Mouse (Mus musculus) cerebellum, adult 11 months (tissue): ENCODE data around the gene Creb1.
"Not testable (repeated sequence)": the region's sequence is repeated elsewhere in the genome, so short reads cannot be mapped to it uniquely, and the experiment has no call there.

Experiments used
- DNase-seq: peaks from one replicate; pipeline ENCODE4 v3.0.0; 2022

The Creb1 gene

GRCm38 (mm10) chr1:64546070-64546469 lies 13.6 kb downstream of the Creb1 start:
- no peak for DNase-seq

- DNase-seq: no peak
Observed at GRCm38 (mm10) chr1:64549380-64549779, 16.9 kb downstream of the Creb1 start.

GRCm38 (mm10) chr1:64551908-64552307 lies 19.5 kb downstream of the Creb1 start:
- DNase-seq: no peak

- DNase-seq: no peak
Observed at GRCm38 (mm10) chr1:64560105-64560504, 27.7 kb downstream of the Creb1 start.

- no peak for DNase-seq
Observed at GRCm38 (mm10) chr1:64568206-64568605, 35.8 kb downstream of the Creb1 start.

DNA sequence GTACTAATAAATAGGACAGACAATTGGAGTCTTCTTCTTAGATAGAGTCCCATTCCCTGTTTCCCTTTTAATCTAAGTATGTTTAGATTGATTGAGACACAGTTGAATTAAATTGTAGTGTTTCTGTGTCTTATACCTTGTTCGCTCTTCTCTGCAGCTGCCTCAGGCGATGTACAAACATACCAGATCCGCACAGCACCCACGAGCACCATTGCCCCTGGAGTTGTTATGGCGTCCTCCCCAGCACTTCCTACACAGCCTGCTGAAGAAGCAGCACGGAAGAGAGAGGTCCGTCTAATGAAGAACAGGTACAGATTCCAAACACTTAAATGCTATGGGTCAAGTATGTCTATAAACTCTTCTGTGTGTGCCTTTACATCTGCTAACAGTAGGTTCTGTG lies 43.6 kb downstream of the Creb1 start:
- DNase-seq: no peak

GRCm38 (mm10) chr1:64576732-64577131 lies 44.3 kb downstream of the Creb1 start:
- no peak for DNase-seq

DNA sequence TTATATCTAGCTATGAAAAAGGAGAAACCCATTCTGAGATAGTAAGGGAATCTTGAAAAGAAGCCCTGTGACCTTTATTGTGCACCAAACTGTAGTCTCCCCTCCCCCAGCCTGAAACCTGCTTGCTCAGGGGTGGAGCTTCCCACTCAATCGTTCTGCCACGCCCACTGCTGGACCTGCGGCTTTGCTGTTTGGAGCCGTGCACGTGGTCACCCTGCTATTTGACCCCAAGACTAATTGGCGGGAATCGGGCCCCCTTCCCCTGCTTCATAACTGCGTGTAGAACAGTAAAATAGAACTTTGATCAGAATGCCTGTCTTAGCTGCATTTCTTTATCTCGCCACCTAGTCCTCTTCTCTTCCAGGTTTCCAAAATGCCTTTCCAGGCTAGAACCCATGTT lies 45.5 kb downstream of the Creb1 start:
- not testable (repeated sequence) for DNase-seq

- DNase-seq: no peak
Observed at GRCm38 (mm10) chr1:64578801-64579200, 46.4 kb downstream of the Creb1 start.

DNA sequence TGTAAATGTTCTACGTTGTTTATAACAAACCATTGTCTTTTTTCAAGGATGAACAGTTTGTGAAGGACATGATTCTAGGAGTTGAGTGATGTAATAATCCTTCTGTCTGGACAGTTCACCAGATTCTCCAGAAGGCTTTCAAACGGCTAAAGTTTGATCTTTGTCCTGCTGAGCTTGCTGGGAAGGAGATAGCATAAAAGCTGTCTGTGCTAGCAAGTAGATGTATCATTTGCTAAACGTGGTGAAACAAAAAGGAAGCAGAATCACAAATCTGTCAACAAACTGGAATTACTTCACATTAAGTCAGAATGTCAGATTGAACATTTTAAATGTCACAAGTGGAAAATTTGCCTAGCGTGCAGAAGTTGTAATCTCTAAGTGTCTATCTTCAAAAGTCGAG lies 66.5 kb downstream of the Creb1 start:
- DNase-seq: no peak

DNA sequence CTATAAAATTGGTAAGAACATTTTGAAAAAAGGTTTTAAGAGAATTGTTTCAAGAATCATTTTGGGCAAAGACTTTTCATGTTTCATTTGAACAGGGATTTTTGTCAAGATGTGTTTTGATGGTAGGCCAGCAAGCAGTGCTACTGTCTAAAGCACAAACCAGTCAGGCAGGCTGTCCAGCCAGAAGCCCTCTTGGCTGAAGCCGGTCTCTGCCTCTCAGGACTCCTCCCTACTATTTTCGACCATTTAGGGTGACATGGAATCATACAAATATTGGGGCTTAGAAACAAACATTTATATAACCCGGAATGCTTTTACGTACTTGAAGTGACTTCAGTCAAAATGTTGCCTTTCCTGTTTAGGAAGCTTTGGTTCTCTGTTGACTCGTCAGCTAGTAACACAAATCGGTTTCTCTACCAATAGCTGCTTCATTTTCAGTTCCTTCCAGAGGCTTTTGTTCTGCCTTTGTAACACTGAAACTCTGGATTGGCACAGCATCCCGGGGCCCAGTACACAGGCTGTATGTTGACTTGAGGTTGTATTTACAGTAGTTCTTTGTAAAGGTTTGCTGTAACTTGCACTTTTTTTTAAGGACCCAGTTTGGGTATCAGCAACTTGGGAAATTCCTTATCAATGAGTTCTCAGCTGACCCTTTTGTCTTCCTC lies 68.1 kb downstream of the Creb1 start:
- no peak for DNase-seq

- no peak for DNase-seq
Observed at GRCm38 (mm10) chr1:64601242-64601842, 68.9 kb downstream of the Creb1 start.

DNA sequence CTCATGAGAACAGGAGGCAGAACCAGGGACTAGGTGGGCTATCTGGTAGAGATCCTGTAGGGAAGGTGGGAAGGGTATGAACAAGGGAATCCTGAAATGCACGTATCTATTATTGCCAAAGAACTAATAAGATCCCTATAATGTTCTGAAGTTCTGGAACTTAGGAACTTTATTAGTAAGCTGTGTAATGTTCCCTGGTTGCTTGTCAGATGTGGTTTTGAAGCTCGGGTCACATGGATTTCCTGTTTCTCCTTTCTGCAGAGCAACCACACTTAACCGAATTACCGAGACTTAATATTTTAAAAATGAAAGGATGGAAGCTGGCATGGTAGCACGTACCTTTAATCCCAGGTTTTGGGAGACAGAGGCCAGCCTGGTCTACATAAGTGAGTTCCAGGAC lies 70.9 kb downstream of the Creb1 start:
- DNase-seq: no peak

GRCm38 (mm10) chr1:64609145-64609544 lies 76.7 kb downstream of the Creb1 start:
- no peak for DNase-seq

DNA sequence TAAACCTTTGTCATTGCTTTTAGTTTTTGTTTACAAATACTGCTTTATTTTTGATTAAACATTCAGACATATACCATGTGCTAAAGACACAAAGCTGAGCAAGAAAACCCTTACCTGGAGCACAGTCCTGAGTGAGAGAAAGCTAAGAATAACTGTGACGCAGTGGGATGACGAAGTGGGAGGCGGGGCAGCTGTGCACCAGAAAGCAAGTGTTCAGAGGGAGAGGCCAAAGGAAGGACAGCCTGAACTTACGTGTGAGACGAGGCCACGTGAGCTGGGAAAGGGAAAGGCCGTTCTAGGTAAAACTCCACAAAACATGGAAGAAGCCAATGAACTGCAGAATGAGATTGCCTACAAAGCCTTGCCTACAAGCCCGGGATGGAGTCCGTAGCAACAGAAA lies 77.5 kb downstream of the Creb1 start:
- no peak for DNase-seq

DNA sequence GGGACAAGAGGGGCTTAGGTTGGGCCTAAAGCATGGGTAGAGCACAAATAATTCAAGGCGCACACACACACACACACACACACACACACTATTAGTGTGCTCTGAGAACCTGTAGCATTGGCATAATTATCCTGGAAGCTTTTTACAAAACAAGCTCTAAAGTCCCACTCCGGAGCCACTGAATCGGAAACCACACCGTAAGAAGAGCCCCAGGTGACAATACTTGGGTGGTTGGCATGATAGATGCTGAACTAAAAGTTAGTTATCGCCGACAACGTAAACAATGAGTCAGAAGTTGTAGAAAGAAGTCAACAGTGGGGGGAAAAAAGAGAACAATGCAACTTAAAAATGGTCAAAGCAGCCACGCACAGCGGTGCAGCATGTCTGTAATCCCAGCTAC lies 81.9 kb downstream of the Creb1 start:
- DNase-seq: no peak

DNA sequence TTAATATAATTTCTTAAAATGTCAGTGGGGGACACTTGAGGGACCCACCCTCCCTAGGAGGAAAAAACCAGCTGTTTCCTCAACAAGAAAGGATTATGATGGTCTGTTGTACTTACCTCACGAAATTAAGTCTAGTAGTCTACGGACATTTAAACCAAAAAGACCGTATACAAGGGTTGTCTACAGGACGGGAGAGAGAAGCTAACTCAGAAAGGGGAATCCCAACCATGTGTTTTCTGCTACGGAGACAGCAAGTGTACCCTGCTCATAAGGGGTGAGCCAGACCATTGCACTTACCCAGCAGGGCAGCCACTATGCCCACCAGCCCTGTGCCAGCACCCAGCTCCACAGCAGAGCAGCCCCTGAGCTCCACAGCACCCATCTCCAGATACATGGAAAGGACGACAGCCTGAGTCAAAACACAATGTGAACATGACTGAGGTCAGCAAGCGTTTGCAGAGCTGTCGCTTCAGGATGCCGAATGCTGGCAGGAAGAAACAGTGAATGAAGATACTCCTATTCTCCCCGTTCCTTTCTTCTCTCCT lies 82.4 kb downstream of the Creb1 start:
- no peak for DNase-seq

DNA sequence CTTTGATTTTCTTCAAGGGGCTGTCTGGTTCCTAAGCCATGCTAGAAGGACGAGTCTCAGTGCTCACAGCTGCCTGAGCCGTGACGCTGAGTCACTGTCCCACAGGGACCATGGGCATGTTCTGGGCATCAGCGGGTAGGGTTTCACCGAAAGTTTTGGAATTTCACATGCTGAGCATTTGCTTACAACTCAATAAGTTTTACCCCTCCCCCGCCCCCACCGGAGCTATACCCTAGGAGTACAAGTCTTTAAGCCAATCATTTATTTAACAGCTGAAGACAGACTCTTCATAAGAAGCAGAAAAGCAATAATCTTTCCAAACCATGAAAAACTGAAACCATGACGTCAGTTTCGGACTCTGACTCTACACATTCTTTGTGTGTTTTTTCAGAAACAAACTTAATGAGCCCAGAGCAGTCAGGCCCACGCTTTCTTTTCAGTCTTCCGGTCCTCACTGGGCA lies 83.1 kb downstream of the Creb1 start:
- no peak for DNase-seq

DNA sequence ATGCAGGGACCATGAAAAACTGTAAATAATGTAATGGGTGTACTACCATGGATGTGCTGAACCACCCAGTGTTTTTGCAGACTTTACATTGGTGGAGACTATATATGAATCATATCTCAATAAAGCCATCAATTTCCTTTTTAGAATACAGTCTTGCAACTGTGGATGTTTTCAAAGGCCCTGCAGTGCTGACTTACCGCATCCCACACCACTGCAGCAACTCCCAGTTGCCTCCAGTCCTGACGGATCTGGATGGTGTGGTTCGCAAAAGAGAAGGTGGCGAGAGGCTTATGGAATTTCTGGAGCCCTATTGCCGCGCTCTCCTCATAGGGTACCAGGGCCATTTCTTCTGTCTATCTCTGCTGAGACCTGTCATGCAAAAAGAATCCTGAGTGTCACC lies 83.6 kb downstream of the Creb1 start:
- no peak for DNase-seq

GRCm38 (mm10) chr1:64616531-64616880 lies 84.1 kb downstream of the Creb1 start:
- DNase-seq: no peak

DNA sequence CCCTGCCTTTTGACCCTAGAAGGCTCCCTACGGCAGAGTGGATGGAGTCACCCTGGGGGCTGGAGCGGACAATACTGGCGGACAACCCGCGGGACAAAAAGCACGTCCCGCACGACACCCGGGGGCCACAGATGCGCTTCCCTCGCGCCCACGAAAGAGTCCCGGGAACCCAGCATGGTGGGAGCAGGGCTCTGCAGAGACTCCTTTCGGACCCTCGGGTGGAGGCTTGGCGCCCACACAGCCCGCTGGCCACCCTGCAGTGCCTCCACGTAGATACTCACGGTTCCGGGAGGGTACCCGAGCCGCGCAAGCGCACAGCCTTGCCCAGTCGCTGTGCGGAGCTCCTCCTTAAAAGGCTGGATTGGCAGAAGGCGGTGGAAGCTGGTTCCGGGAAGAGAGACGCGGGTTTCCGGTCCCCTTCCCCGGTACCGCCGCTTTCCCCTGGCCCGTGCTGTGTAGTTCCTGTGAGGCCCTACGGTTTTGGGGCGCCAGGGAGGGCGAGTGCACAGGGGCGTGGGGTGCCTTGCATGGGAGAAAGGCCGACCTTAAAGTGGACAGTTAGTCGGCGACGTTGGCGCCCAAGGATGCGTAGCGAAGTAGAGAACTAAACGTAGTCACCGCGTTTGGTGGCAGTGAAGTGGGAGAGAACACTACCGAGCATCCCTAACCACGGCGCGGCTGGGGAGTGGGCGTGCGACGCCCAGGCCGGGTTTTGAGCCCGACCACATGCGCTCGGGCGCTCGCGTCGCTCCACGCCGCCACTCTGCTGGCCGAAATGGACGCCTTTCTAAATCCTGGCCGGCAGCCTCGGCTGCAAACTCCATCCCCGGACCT lies 84.7 kb downstream of the Creb1 start, which contains the start of gene Mettl21a:
Gene Mettl21a, minus strand, starts transcription at position 362 of the 834 bp plus-strand sequence.
- DNase-seq: peak; percentile 92

DNA sequence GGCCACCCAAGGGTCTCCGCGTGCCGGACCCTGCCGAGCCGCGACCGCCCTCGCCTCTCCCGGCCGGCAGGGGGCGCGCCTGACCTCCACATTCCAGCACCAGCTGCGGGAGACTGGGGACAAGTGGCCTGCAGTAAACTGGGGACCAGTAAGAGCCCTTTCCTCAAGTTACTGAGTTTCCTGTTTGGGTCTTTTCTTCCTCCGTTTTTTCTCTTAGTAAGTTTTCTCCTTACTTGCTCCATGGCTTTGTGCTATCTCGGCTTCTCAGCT lies 85.2 kb downstream of the Creb1 start:
- DNase-seq: peak; percentile 82

- no peak for DNase-seq
Observed at GRCm38 (mm10) chr1:64618226-64618625, 85.8 kb downstream of the Creb1 start.

GRCm38 (mm10) chr1:64621116-64621515 lies 88.7 kb downstream of the Creb1 start:
- no peak for DNase-seq
